Mouse (Mus musculus) liver, postnatal 0 days (tissue): ENCODE measurements at regions not wholly inside any gene's neighbourhood (a gene's known extent, or its start where the extent isn't known, plus 50 kb on each side); places are given as distances from the start of the nearest gene placed in this dataset.

Experiments
- CTCF ChIP-seq: sonication (generic); IDR thresholded peaks from 2 replicates; pipeline ENCODE4 v1.5.1; 2016; ENCODE audit warnings: antibody characterized with exemption, low read depth
- EP300 ChIP-seq: IDR thresholded peaks from 2 replicates; pipeline ENCODE4 v1.6.1; 2016; ENCODE audit warnings: antibody characterized with exemption, low read depth, mild to moderate bottlenecking

DNA sequence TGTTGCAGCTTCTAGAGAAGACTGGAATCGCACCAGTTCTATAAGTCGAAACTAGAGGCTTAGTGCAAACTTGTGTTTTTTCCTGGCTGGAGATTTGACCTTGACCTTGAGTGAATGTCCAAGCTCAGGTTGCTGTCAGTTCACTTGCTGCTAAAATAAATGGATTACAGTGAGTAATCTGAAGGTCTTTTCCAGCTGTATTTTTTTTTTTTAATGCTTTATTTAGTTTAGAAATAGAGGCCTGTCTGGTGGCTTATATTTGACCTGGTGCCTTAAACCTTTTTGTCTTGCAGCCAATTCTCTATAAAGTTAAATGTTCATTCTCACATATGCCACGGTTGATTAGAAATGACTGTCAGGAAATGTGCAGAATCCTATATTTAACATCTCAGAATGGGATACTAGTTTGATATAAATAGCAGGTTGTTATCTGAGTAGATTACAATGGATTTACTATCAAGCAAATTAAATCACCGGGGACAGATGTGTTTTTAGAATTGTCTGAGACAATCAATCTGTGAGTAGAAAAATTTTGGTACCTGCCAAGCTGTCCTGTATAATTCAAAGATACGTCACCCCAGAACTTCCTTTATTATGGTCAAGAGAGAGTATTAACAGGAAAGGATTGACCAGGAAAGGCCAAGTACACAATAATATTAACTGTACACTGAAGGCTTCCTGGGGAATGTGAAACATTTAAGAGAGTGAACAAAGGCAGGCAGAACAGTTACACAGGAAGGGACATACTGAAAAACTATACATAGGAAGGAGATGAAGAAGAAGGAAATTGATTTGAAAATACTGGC, 650.3 kb upstream of the Stxbp6 start:
- TF ChIP-seq CTCF (no peak), EP300 (no peak)
